Mouse (Mus musculus) forebrain, embryonic 16.5 days (tissue): ENCODE measurements at regions not wholly inside any gene's neighbourhood (a gene's known extent, or its start where the extent isn't known, plus 50 kb on each side); places are given as distances from the start of the nearest gene placed in this dataset.
A peak's percentile ranks its signal among the peaks of the same experiment; 100 is the strongest.

ENCODE experiments used
- ATAC-seq: fragments of 200-750 bp; cut with Nextera tagmentation; 2 replicates; pipeline ENCODE4 v1.8.0; 2017; ENCODE audit warnings: mild to moderate bottlenecking, moderate library complexity
- H3K27ac ChIP-seq: fragments of 300-500 bp; sonication (generic); 2 replicates; pipeline ENCODE4 v1.5.1; 2014; ENCODE audit warnings: low read length, control low read depth
- H3K27me3 ChIP-seq: fragments of 300-500 bp; sonication (generic); replicated peaks from 2 replicates; pipeline ENCODE4 v1.6.1; 2014; ENCODE audit warnings: low read length; ENCODE audit not compliant: control insufficient read depth, insufficient read depth
- H3K36me3 ChIP-seq: fragments of 300-500 bp; sonication (generic); 2 replicates; pipeline ENCODE4 v1.6.1; 2014; ENCODE audit not compliant: control insufficient read depth, insufficient read depth
- H3K4me1 ChIP-seq: fragments of 300-500 bp; sonication (generic); replicated peaks from 2 replicates; pipeline ENCODE4 v1.6.1; 2014; ENCODE audit warnings: low read length; ENCODE audit not compliant: control insufficient read depth, insufficient read depth
- H3K4me2 ChIP-seq: fragments of 300-500 bp; sonication (generic); 2 replicates; pipeline ENCODE4 v1.6.1; 2014; ENCODE audit warnings: mild to moderate bottlenecking, low read length, control low read depth
- H3K4me3 ChIP-seq: fragments of 300-500 bp; sonication (generic); replicated peaks from 2 replicates; pipeline ENCODE4 v1.5.1; 2014; ENCODE audit warnings: mild to moderate bottlenecking, low read length, control low read depth
- H3K9ac ChIP-seq: fragments of 300-500 bp; sonication (generic); replicated peaks from 2 replicates; pipeline ENCODE4 v1.6.1; 2014; ENCODE audit warnings: low read depth, low read length, control low read depth
- H3K9me3 ChIP-seq: fragments of 300-500 bp; sonication (generic); 2 replicates; pipeline ENCODE4 v1.6.1; 2016; ENCODE audit warnings: low read length; ENCODE audit not compliant: control insufficient read depth
- WGBS: fragments of 180-500 bp; shearing (Covaris S2); extraction: QIAGEN DNeasy Blood & Tissue Kit; methylation state at CpG from one replicate; pipeline ENCODE4 v1.1.7; 2014; 5-methylcytosine and 5-hydroxymethylcytosine counted together

DNA sequence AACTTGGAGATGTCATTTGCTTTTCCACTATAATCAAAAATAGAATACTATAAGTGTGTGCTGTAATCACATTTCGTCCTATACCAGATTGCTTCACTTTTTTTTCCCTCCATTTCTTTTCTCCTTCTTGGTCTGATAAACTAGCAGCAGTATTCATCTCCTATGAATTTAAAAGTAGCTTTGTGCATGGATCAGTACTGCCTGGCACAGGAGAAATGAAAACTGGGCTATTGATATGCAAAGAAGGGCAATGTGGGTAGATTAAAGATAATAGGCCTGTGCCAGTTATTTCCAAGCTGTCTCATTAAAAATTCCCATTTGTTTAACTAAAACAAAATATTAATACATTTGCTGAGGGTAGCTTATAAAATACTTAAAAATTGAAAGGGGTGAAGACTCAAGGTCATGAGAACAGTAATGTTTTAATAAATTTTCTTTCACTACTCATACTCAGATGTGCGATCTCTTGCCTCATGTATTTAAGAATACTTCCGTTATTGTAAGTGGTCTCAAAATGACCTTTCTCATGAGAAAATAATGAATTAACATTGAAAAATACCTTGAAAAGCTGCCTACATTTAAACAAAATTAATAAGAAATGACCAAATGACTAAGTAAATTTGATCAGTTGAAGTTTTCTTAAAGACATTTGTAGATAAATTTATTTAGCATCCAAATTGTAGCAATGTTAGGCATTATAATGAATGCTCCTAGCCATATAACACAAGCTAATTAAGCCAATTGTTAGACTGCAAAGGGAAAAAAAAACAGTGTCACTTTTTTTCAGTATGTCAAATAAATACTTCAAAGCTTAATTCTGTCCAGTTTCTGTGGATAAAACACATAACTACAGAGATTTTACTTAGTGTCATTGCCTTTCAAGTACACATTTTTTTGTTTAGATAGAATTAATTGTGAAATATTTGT is 1068.4 kb downstream of the Slitrk1 start:
- peak; percentile 97 for ATAC-seq
- no peak overlapping the region for H3K27ac ChIP-seq
- no peaks in the 10 kb centered on the region for H3K27me3 ChIP-seq
- H3K36me3 ChIP-seq, result no peaks in the 10 kb centered on the region
- no peak overlapping the region for H3K4me2 ChIP-seq
- H3K4me3 ChIP-seq, result no peak overlapping the region
- WGBS, result 8% methylated on average over 3 of the region's 3 CpGs
- H3K4me1 ChIP-seq, result no peaks in the 10 kb centered on the region
- H3K9ac ChIP-seq, result no peak overlapping the region
- H3K9me3 ChIP-seq, result no peaks in the 10 kb centered on the region

DNA sequence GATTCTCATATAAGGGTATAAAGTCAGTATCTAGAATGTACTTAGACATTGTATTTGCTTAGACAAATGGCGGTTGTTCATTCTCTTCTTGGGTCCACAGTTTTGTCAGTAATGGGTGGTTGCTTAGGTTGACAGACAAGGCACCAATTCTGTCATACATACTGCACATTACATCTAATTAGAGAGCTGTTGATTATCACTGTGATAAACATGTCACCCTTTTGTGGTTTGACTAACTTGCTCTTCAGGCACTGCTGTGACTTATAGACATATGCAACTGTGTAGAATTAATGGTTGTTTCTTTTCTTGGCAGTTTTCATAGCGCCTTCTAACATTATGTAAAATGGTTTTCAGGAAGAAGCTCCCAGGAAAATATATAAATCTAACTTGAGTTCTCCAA is 1069.4 kb downstream of the Slitrk1 start:
- H3K27me3 ChIP-seq, result no peaks in the 10 kb centered on the region
- ATAC-seq, result peak; percentile 34; the same call in 1 of the 2 replicates
- no peak overlapping the region for H3K27ac ChIP-seq
- H3K36me3 ChIP-seq, result no peaks in the 10 kb centered on the region
- no peaks in the 10 kb centered on the region for H3K9me3 ChIP-seq
- WGBS, result 53% methylated on average over 2 of the region's 2 CpGs
- H3K4me1 ChIP-seq, result no peaks in the 10 kb centered on the region
- H3K4me3 ChIP-seq, result no peak overlapping the region
- no peak overlapping the region for H3K4me2 ChIP-seq
- H3K9ac ChIP-seq, result no peak overlapping the region

GRCm38 (mm10) chr14:107832976-107833375 is 1081.0 kb downstream of the Slitrk1 start:
- no peak overlapping the region for H3K4me2 ChIP-seq
- H3K4me1 ChIP-seq, result no peaks in the 10 kb centered on the region
- H3K9ac ChIP-seq, result no peak overlapping the region
- WGBS, result 97% methylated on average over 1 of the region's 1 CpGs
- no peak overlapping the region for H3K27ac ChIP-seq
- no peaks in the 10 kb centered on the region for H3K9me3 ChIP-seq
- no peaks in the 10 kb centered on the region for H3K36me3 ChIP-seq
- no peak overlapping the region for H3K4me3 ChIP-seq
- no peak for ATAC-seq
- no peaks in the 10 kb centered on the region for H3K27me3 ChIP-seq

GRCm38 (mm10) chr14:107785242-107785641 is 1128.7 kb downstream of the Slitrk1 start:
- ATAC-seq, result no peak
- WGBS, result 89% methylated on average over 1 of the region's 1 CpGs
- H3K9ac ChIP-seq, result no peak overlapping the region
- no peak overlapping the region for H3K4me3 ChIP-seq
- H3K36me3 ChIP-seq, result no peaks in the 10 kb centered on the region
- no peaks in the 10 kb centered on the region for H3K27me3 ChIP-seq
- no peaks in the 10 kb centered on the region for H3K9me3 ChIP-seq
- H3K4me1 ChIP-seq, result no peaks in the 10 kb centered on the region
- H3K27ac ChIP-seq, result no peak overlapping the region
- H3K4me2 ChIP-seq, result no peak overlapping the region
